Mouse (Mus musculus) midbrain, embryonic 14.5 days (tissue): ENCODE data around the gene Kcnk2. TPM values are rescaled to one million over a fixed set of nuclear protein-coding genes. Genes with fewer than 3 reads are reported as not detected.

Experiments
- ATAC-seq: fragments of 200-750 bp; cut with Nextera tagmentation; 2 replicates; pipeline ENCODE4 v1.8.0; 2017; ENCODE audit warnings: moderate number of reproducible peaks, moderate library complexity; ENCODE audit not compliant: low FRiP score, low TSS enrichment
- DNase-seq: peaks from one replicate; pipeline ENCODE4 v3.0.0-alpha.2; 2015
- H3K27ac ChIP-seq: fragments of 300-500 bp; sonication (generic); replicated peaks from 2 replicates; pipeline ENCODE4 v1.5.1; 2014; ENCODE audit warnings: mild to moderate bottlenecking, low read depth, low read length, moderate library complexity
- H3K27me3 ChIP-seq: fragments of 300-500 bp; sonication (generic); 2 replicates; pipeline ENCODE4 v1.6.1; 2014; ENCODE audit warnings: low read length, control low read depth, mixed read lengths; ENCODE audit not compliant: control insufficient read depth, insufficient read depth
- H3K36me3 ChIP-seq: fragments of 300-500 bp; sonication (generic); 2 replicates; pipeline ENCODE4 v1.6.1; 2014; ENCODE audit warnings: low read length, control low read depth; ENCODE audit not compliant: control insufficient read depth, insufficient read depth
- H3K4me1 ChIP-seq: fragments of 300-500 bp; sonication (generic); 2 replicates; pipeline ENCODE4 v1.6.1; 2014; ENCODE audit warnings: mild to moderate bottlenecking, antibody characterized with exemption, low read length, control low read depth; ENCODE audit not compliant: control insufficient read depth, insufficient read depth
- H3K4me2 ChIP-seq: fragments of 300-500 bp; sonication (generic); 2 replicates; pipeline ENCODE4 v1.6.1; 2014; ENCODE audit warnings: mild to moderate bottlenecking, low read length, moderate library complexity
- H3K4me3 ChIP-seq: fragments of 300-500 bp; sonication (generic); replicated peaks from 2 replicates; pipeline ENCODE4 v1.5.1; 2014; ENCODE audit warnings: low read depth, low read length
- H3K9ac ChIP-seq: fragments of 300-500 bp; sonication (generic); replicated peaks from 2 replicates; pipeline ENCODE4 v1.6.1; 2014; ENCODE audit warnings: mild to moderate bottlenecking, low read length, moderate library complexity
- H3K9me3 ChIP-seq: fragments of 300-500 bp; sonication (generic); 2 replicates; pipeline ENCODE4 v1.6.1; 2016; ENCODE audit warnings: low read length, control low read depth, mixed read lengths; ENCODE audit not compliant: control insufficient read depth
- WGBS: fragments of 180-500 bp; shearing (Covaris S2); extraction: QIAGEN DNeasy Blood & Tissue Kit; methylation state at CpG from one replicate; pipeline ENCODE4 v1.1.7; 2014; 5-methylcytosine and 5-hydroxymethylcytosine counted together
- polyA plus RNA-seq: library from polyadenylated mRNA; unstranded; fragments of >200 nt; fragmentation: Nextera tagmentation; extraction: Ambion mirVana; gene quantifications from 2 replicates; pipeline ENCODE4 v1.2.1, GENCODE M21; 2014

Kcnk2 gene
- polyA plus RNA-seq: 19.4 and 23.8 TPM in 2 replicates

GRCm38 (mm10) chr1:189402223-189402943, at the start of gene Kcnk2:
Gene Kcnk2 (minus strand): TSS chr1:189402273.
- Histone ChIP-seq H3K4me2 (no peak within 1 kb of the TSS), H3K36me3 (no peaks in the 10 kb centered on the region), H3K9me3 (no peaks in the 10 kb centered on the region), H3K27ac (no peak within 1 kb of the TSS), H3K27me3 (no peaks in the 10 kb centered on the region), H3K9ac (no peak within 1 kb of the TSS), H3K4me1 (no peaks in the 10 kb centered on the region), H3K4me3 (no peak within 1 kb of the TSS)
- DNase-seq: peak; percentile 12
- ATAC-seq: no peak
- WGBS: 58% methylated on average over 14 of the region's 14 CpGs

DNA sequence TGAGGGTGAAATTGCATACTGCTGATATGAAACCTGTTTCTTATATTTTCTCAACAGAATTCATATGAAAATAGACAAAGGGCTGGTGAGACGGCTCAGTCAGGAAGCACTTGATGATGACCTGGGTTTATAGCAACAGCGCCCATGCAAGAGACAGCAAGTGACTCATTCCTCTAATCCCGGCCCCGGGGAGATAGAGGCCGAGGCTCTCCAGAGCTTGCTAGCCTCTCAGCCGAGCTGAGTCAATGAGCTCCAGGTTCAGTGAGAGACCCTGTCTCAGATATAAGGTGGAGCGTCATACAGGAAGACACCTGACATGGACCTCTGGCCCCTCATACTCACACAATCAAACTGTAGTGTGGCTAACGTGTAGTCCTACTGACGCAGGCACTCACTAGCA, 38.7 kb upstream of the Kcnk2 start:
- H3K4me2 ChIP-seq: no peak overlapping the region
- no peaks in the 10 kb centered on the region for H3K9me3 ChIP-seq
- H3K4me1 ChIP-seq: no peaks in the 10 kb centered on the region
- ATAC-seq (no peak), DNase-seq (no peak)
- no peaks in the 10 kb centered on the region for H3K27me3 ChIP-seq
- no peak overlapping the region for H3K9ac ChIP-seq
- H3K36me3 ChIP-seq: no peaks in the 10 kb centered on the region
- H3K27ac ChIP-seq: no peak overlapping the region
- WGBS: 79% methylated on average over 9 of the region's 9 CpGs
- H3K4me3 ChIP-seq: no peak overlapping the region

DNA sequence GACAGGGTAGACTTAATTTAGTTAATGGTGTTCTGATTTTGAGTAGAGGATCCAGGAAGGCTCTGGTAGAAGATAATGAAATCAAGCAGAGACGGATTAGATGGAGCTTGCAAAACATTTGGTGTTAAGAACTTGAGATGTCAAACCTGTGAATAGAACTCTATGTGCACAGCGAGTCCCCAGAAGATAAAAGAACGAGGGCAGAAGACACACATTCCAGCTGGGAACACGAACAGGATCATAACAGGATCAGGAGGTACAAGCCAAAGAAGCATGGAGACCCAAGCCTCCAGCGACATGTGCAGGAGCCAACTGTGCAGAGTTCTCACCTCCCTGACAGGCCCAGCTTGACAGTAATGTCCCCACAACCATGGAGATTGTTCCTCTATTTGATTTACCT, 35.1 kb upstream of the Kcnk2 start:
- no peaks in the 10 kb centered on the region for H3K4me1 ChIP-seq
- ATAC-seq (no peak), DNase-seq (no peak)
- H3K27ac ChIP-seq: no peak overlapping the region
- no peak overlapping the region for H3K9ac ChIP-seq
- H3K4me3 ChIP-seq: no peak overlapping the region
- no peaks in the 10 kb centered on the region for H3K9me3 ChIP-seq
- no peaks in the 10 kb centered on the region for H3K27me3 ChIP-seq
- WGBS: 46% methylated on average over 5 of the region's 5 CpGs
- H3K36me3 ChIP-seq: no peaks in the 10 kb centered on the region
- no peak overlapping the region for H3K4me2 ChIP-seq

DNA sequence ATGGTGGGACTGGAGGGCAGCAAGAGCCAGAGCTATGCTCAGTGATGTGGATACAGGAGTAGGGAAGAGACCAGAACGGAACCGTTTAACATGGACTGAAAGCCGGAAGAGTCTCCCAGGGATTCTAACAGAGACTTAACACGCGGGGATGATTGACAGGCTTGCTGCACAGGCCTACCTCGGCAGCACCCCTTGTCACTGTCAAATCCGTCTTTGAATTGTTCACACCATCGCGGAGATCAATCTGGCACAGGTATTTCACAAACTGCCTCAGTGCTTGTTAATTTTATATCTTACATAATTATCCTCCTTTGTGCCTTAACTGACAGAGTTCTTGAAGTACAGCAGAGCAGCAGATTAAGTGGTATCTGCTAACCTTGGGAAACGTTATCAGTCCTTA, 33.4 kb upstream of the Kcnk2 start:
- no peaks in the 10 kb centered on the region for H3K9me3 ChIP-seq
- WGBS: 65% methylated on average over 10 of the region's 10 CpGs
- H3K9ac ChIP-seq: no peak overlapping the region
- no peak overlapping the region for H3K4me3 ChIP-seq
- no peak overlapping the region for H3K4me2 ChIP-seq
- no peaks in the 10 kb centered on the region for H3K27me3 ChIP-seq
- DNase-seq: no peak
- H3K4me1 ChIP-seq: peaks cover 8% of the 10 kb centered on the region
- H3K36me3 ChIP-seq: no peaks in the 10 kb centered on the region
- no peak overlapping the region for H3K27ac ChIP-seq
- ATAC-seq: no peak

DNA sequence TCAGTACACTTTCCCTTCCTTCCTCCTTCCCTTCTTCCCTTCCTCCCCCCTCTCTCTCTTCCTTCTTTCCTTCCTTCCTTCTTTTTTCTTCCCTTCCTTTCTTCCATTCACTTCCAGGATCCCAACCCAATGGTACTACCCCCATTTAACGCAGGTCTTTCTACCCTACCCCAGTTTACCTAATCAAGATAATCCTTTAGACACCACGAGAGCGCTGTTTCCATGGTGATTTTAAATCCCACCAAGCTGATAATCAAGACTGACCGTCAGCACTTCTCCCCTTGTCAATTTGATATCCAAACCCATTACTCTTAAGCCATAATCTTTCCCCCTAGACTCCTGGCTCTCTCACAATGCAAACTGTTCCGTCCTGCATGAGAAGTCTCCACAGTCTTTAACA, 29.4 kb upstream of the Kcnk2 start:
- 13% methylated on average over 5 of the region's 5 CpGs for WGBS
- no peak overlapping the region for H3K9ac ChIP-seq
- DNase-seq (peak; percentile 24), ATAC-seq (no peak)
- no peaks in the 10 kb centered on the region for H3K36me3 ChIP-seq
- H3K27me3 ChIP-seq: no peaks in the 10 kb centered on the region
- no peak overlapping the region for H3K4me3 ChIP-seq
- H3K4me2 ChIP-seq: no peak overlapping the region
- H3K27ac ChIP-seq: no peak overlapping the region
- H3K9me3 ChIP-seq: no peaks in the 10 kb centered on the region
- H3K4me1 ChIP-seq: peaks cover 8% of the 10 kb centered on the region

DNA sequence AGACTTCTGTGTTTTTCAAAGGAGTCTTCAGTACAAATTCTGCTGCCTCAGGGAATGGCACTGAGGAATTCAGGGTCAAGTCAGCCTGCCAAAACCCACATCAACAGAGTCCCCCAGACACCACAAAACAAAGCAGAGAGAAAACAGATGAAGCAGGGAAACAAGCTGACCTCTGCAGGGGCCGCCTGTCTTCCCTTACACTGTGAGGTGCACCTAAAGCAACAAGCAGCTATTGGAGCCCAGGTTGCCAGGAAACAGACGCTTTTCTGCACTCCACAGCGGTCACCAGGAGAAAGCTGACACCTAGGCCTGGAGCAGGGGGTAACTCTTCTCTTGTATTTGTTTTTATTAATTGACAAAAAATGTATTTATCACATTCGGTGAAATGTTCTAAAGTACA, 28.5 kb upstream of the Kcnk2 start:
- no peaks in the 10 kb centered on the region for H3K9me3 ChIP-seq
- no peaks in the 10 kb centered on the region for H3K27me3 ChIP-seq
- peak; percentile 51 for DNase-seq
- ATAC-seq: no peak
- peaks cover 8% of the 10 kb centered on the region for H3K4me1 ChIP-seq
- no peaks in the 10 kb centered on the region for H3K36me3 ChIP-seq
- H3K4me3 ChIP-seq: no peak overlapping the region
- 24% methylated on average over 4 of the region's 4 CpGs for WGBS
- H3K9ac ChIP-seq: no peak overlapping the region
- H3K27ac ChIP-seq: no peak overlapping the region
- no peak overlapping the region for H3K4me2 ChIP-seq

- Histone ChIP-seq H3K36me3 (no peaks in the 10 kb centered on the region), H3K27ac (no peak overlapping the region), H3K9ac (no peak overlapping the region), H3K27me3 (no peaks in the 10 kb centered on the region), H3K9me3 (no peaks in the 10 kb centered on the region), H3K4me3 (no peak overlapping the region), H3K4me1 (peaks cover 8% of the 10 kb centered on the region), H3K4me2 (no peak overlapping the region)
- 82% methylated on average over 10 of the region's 10 CpGs for WGBS
- DNase-seq (no peak), ATAC-seq (no peak)
Measured at GRCm38 (mm10) chr1:189429566-189429965, 27.5 kb upstream of the Kcnk2 start.

GRCm38 (mm10) chr1:189426252-189426651, 24.2 kb upstream of the Kcnk2 start:
- no peak for DNase-seq
- H3K4me1 ChIP-seq: peaks cover under 1% of the 10 kb centered on the region
- no peaks in the 10 kb centered on the region for H3K36me3 ChIP-seq
- H3K27ac ChIP-seq: no peak overlapping the region
- WGBS: 69% methylated on average over 11 of the region's 11 CpGs
- H3K27me3 ChIP-seq: no peaks in the 10 kb centered on the region
- no peak for ATAC-seq
- no peak overlapping the region for H3K9ac ChIP-seq
- no peaks in the 10 kb centered on the region for H3K9me3 ChIP-seq
- H3K4me3 ChIP-seq: no peak overlapping the region
- no peak overlapping the region for H3K4me2 ChIP-seq

- H3K4me2 ChIP-seq: no peak overlapping the region
- H3K9ac ChIP-seq: no peak overlapping the region
- no peak for ATAC-seq
Measured at GRCm38 (mm10) chr1:189419914-189420313, 17.8 kb upstream of the Kcnk2 start.

More at GRCm38 (mm10) chr1:189419914-189420313, 17.8 kb upstream of the Kcnk2 start:
- H3K36me3 ChIP-seq: no peaks in the 10 kb centered on the region
- no peaks in the 10 kb centered on the region for H3K9me3 ChIP-seq
- H3K27ac ChIP-seq: no peak overlapping the region
- H3K27me3 ChIP-seq: no peaks in the 10 kb centered on the region
- H3K4me3 ChIP-seq: no peak overlapping the region
- DNase-seq: no peak
- H3K4me1 ChIP-seq: no peaks in the 10 kb centered on the region
- 50% methylated on average over 1 of the region's 1 CpGs for WGBS
